Mouse (Mus musculus) 3134 (cell line): ENCODE measurements at regions not wholly inside any gene's neighbourhood (a gene's known extent, or its start where the extent isn't known, plus 50 kb on each side); places are given as distances from the start of the nearest gene placed in this dataset.

Experiments
- DNase-seq: peaks from one replicate; pipeline ENCODE4 v3.0.0-alpha.2; 2011; ENCODE audit warnings: low spot score; ENCODE audit not compliant: insufficient read length; ENCODE audit errors: extremely low read depth

GRCm38 (mm10) chr13:47848371-47849188 lies 412.4 kb upstream of the Id4 start:
- DNase-seq, result no peak

DNA sequence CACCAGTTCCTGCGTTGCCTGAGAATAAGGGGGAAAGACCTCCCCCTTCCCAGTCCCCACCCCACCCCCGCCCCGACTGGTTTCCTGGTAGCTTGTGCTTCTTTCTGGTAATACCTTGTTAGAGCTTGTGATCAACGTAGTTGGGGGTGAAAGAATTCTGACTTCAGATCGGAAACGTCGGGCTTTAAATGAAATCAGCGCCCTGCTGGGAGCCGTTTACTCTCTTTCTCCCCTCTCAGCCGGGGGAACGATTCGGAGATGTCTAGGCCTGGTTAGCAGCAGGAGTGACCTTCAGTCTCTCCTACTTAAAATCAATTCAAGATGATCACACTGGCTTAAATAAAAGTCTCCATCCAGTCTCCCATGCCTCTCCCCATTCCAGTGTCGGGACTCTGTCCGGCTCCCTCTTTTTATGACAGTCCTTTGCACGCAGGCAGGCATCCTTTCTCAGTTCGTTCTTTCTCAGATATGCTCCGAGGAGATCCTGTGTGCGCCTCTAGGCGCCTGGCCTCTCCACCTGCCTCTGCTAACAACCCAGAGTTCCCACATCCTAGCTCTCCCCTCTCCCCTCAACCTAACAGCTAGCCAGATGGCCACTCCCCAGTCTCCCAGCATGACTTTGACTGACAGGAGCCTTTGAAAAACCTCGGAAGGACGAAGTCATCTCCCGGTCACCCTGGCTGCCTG lies 405.5 kb upstream of the Id4 start:
- DNase-seq, result no peak

DNA sequence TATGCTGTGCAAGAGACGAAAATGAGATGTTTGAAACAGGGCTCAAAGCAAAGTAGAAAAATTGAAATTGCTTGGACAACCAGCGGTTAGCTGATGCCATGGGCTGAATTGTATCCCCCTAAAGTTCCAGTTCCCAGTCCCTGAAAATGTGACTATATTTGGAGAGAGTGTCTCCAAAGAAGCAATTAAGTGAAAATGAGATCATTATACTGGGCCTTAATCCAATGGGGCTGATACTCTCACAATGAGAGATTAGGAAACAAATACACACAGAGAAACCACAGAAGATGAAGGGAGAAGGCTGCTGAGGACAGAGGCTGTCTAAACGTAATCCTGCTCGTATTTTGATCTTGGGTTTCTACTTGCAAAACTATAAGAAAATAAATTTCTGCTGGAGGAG lies 402.1 kb upstream of the Id4 start:
- DNase-seq, result no peak

- DNase-seq, result no peak
Observed at GRCm38 (mm10) chr13:47860316-47860715, 400.7 kb upstream of the Id4 start.

GRCm38 (mm10) chr13:47862896-47863295 lies 398.1 kb upstream of the Id4 start:
- no peak for DNase-seq

DNA sequence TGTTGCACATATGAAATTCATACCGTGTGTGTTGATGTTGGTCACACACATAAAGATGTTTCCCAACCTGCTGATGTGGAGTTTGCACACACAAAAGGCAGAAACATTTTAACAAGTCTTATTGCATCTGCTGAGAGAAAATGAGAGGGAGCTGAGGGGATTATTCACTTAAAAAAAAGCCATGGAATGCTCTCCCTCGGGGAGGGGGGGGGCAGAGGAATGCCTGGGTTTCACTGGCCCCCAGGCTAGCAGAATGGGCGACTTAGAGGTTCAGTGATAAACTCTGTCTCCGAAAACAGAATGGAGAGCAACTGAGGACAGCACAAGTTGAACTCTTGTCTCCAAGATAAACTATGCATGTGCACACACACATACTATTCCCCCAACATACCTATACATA lies 392.4 kb upstream of the Id4 start:
- DNase-seq, result no peak

- no peak for DNase-seq
Observed at GRCm38 (mm10) chr13:47869670-47870532, 391.1 kb upstream of the Id4 start.

DNA sequence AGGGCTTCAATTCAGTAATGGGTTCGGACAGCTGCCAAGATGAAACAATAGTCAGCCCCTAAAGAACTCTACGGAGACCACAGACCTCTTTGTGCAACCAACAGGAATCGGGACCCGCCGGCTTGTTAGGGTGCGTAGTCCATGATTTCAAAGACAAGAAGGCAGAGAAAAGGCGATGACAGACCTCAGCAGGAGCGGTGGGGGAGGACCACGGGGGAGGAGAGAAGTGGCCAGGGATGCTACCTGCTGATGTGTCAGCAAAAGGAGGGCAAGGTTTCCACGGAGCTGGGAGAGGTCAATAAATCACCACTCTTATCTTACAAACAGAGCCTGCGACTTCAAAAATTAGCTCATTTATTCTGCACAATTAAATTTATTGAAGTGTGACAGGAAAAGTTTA lies 388.4 kb upstream of the Id4 start:
- DNase-seq, result no peak

DNA sequence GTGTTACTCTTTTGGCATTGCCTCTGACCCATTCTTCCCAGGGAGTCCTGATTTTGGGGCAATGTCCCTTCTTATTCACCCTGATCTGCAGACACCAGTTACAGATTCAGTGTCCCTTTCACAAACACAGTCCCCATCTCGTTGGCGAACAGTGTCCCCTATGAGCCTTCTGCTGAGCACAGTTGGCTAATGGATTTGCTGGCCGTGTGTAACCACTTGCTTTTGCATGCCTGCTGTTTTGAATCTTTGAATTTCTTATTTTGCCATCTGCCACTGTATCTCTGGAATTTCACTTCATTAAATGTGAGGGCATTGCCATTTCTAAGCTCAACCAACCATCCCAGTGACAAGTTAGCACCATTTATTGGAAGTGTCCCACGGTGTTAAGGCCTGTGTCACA lies 368.5 kb upstream of the Id4 start:
- DNase-seq, result no peak

DNA sequence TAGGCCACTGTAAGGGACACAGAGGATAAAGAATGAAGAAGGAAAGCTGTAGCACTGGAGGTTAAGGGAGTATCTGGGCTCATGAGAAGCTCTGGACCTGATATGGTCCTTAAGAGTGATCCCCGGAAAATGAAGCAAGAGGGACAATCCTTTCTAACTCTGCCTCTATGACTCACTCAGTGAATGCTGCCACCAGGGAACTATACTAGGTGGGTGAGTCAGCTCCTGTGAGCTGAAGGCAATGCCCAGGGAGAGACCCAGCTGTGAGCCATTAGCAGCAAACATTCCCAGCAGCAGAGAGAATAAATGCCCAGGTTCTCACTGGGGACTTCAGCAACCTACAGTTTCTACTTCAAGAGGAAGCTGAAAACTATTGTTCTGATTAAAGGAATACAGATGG lies 366.7 kb upstream of the Id4 start:
- peak; percentile 30 for DNase-seq

- DNase-seq, result no peak
Observed at GRCm38 (mm10) chr13:47895256-47895655, 365.8 kb upstream of the Id4 start.

DNA sequence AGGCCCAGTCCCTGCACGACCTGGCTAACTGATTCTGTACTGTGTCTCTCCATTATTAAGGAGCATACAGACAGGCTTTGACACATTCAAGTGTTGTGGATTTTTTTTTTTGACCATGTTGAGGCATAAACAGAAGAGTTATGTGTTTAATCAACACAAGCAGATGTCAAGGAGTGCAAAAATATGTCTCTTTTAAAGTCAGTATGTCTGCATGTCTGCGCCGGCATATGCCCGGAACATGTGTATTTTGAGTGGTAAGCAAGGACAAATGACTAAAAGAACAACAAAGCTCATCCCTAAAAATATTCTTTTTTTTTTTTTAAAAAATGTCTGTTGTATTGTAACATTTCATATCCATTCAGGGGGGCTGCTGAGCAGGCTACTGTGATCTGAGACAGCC lies 364.4 kb upstream of the Id4 start:
- DNase-seq, result no peak

DNA sequence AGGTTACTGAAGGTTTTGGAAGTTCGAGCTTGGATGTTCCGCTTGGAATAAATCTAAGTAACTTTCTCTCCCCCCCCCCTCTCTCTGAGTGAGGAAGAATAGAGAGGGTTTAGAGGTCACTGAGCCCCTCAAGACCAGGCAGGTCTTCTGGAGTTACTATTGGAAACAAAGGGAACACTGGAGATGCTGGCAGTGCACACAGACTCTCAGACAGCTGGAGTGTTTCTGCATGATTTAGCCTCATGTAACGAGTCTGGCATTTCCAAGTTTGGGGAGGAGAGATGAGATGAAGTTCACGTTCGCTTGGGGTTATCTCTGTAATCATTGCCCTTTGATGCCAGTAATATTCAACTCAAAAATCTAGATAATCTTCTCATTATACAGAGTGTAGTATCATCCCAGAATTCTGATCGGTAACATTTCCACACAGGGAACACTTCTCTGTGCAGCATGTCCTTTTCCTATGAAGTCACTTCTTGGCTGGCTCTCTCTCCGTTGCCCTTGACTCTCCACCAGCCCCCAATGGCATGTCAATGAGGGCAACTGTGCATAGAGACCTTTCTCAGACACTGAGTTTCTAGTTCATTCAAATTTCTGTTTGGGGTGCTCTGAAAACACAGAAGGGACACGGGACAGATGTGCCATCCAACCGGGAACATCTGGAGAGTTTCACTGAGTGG lies 351.0 kb upstream of the Id4 start:
- DNase-seq, result no peak

DNA sequence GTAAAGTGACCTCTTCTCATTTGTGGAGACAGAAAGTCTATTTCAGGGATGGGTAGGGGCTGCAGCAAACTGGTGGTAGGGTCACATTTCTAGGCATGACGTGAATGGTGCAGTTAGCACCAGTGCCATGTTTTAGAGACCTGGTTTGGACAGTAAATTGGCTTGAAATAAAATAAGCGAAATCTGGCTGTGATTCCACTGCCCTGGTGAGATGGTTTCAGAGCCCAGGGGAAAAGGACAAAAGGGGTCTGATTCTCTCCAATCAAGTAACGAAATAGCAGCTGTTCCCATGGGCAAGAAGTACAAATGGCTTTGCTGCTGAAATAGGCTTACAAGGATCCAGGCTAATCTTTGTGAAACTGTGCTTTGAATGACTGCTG lies 350.5 kb upstream of the Id4 start:
- DNase-seq, result no peak

DNA sequence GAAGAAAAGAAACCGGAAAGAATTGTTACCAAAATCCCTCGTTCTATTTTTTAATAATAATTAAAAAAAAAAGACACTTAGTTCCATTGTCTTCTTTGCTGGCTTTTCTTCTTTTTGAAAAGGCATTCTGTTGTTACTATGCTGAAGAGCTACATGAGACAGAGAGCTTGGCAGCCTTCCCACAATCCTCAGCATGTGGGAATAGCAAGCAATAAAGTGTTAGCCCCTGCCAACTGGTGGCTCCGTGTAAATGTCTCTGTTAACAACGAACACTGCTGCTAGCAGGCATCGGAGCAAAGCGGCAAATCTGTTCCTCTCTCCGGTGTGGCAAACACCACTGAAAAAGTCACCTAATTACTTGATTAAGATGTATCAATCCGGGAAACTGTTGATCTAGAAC lies 344.6 kb upstream of the Id4 start:
- DNase-seq, result no peak

DNA sequence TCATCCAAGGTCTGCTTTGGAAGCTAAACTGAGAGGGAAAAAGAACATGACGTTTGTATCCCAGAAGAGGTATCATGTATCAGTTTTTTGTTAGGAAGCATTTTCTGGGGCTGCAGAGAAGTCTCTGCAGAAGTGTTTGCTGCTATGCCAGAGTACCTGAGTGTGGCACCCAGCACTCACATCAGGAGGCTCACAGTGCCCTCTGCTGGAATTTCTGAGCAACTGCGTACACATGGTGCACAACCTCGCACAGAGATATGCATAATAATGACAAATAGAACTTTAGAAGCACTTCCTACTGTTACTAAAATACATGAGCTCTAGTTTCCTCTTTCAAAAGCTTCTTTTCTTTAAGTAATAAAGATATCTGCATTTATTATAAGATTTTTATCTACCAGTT lies 343.7 kb upstream of the Id4 start:
- no peak for DNase-seq

- no peak for DNase-seq
Observed at GRCm38 (mm10) chr13:47921044-47921443, 340.0 kb upstream of the Id4 start.

- no peak for DNase-seq
Observed at GRCm38 (mm10) chr13:47940696-47941095, 320.3 kb upstream of the Id4 start.

- no peak for DNase-seq
Observed at GRCm38 (mm10) chr13:47942368-47942787, 318.6 kb upstream of the Id4 start.

GRCm38 (mm10) chr13:47943645-47944044 lies 317.4 kb upstream of the Id4 start:
- no peak for DNase-seq
